Mouse (Mus musculus) inflammation-experienced regulatory T-cells (primary cell): ENCODE data around the gene Olfr142. TPM values are rescaled to one million over a fixed set of nuclear protein-coding genes. Genes with fewer than 3 reads are reported as not detected.

Source experiments
- polyA plus RNA-seq, 2 experiments: library from polyadenylated mRNA; unstranded; fragments of 100-300 nt; shearing (Covaris generic); gene quantifications; one replicate each; pipeline ENCODE4 v1.2.1; 2017

Gene Olfr142
- not detected for polyA plus RNA-seq

GRCm38 (mm10) chr2:90257492-90257891 is at the start of gene Olfr142:
Olfr142 (minus strand) TSS chr2:90257592.

DNA sequence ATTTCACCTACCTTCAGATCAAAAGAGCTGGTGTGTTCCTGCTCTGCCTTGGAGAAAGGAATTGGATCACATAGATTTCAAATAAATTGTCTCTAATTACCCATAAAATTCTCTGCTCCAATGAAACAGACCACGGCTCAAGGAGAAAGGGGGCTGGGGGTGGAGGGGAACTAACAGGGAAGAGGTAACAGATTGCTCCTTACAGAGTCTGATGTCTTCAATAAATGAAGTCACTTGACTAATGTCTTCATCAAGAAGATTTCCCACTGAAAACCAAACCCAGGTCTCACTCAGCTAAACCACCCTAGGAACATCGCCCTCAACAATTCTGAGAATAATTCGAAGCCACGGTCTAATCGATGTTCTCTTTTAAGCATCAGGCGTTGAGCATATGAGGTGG is 35.3 kb upstream of the Olfr142 start, which contains the start of gene Olfr1272:
TSS of gene Olfr1272 (minus strand) at position 101 of the 400 bp plus-strand sequence.

DNA sequence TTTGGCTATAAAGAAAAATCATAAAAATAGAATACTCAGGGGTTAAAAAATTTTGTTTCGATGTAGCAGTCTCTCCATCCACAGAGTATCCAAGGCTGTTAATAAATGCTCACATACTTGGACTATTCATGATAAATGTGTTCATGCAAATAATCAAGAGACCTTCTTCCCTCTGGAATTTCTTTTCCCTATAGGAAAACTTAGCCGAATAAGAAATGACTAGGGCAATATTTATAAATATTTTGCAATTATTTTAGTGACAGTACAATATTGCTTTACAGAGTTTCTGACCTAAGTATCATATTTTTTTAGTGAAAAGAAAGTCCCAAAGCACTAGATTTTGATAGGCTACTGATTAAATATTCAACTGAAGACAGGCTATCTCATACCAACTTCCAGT is 13.5 kb upstream of the Olfr142 start, which contains the start of gene Olfr1271:
TSS of gene Olfr1271 (minus strand) at position 101 of the 400 bp plus-strand sequence.

GRCm38 (mm10) chr2:90224393-90224792 is 33.0 kb downstream of the Olfr142 start, which contains the start of gene Olfr1506:
Olfr1506 (minus strand) TSS chr2:90224493.

Other genes with a start within 250 kb of the Olfr142 start
- gene Olfr1263, start 245.5 kb downstream of the Olfr142 start, polyA plus RNA-seq = under 1 TPM; 0.07 to 0.34 TPM
- under 1 TPM; 0.04 to 0.38 TPM for gene Olfr1264, start 232.0 kb downstream of the Olfr142 start, polyA plus RNA-seq
- gene Olfr1265, start 222.3 kb downstream of the Olfr142 start, polyA plus RNA-seq = under 1 TPM; 0.07 to 0.23 TPM
- gene Olfr140, start 194.0 kb downstream of the Olfr142 start, polyA plus RNA-seq = not detected
- 1 to 10 TPM in 1 of 2 experiments, under 1 TPM in 1; 0.34 to 4.4 TPM for gene Olfr1269, start 136.2 kb downstream of the Olfr142 start, polyA plus RNA-seq
- gene Olfr32, start 115.3 kb downstream of the Olfr142 start, polyA plus RNA-seq = not detected
- gene Olfr1270, start 104.5 kb downstream of the Olfr142 start, polyA plus RNA-seq = under 1 TPM; 0.10 to 0.27 TPM
- gene Olfr1506, start 33.1 kb downstream of the Olfr142 start, polyA plus RNA-seq = not detected
- under 1 TPM; 0.04 to 0.29 TPM for gene Olfr1271, start 13.4 kb upstream of the Olfr142 start, polyA plus RNA-seq
- gene Olfr1272, start 35.2 kb upstream of the Olfr142 start, polyA plus RNA-seq = under 1 TPM in 1 of 2 experiments, not detected in 1; 0.16 TPM
- under 1 TPM; 0.06 to 0.89 TPM for gene Gm13769, start 64.6 kb upstream of the Olfr142 start, polyA plus RNA-seq
- gene Olfr1274-ps, start 141.1 kb upstream of the Olfr142 start, polyA plus RNA-seq = 1 to 10 TPM in 1 of 2 experiments, under 1 TPM in 1; 0.30 to 1.8 TPM